Mouse (Mus musculus) lung, adult 2 months (tissue): Measurements from ENCODE around the gene Siah1a. TPM values are rescaled to one million over a fixed set of nuclear protein-coding genes. Genes with fewer than 3 reads are reported as not detected.

Source experiments
- DNase-seq: peaks from one replicate; pipeline ENCODE4 v3.0.0; 2022
- H3K4me1 ChIP-seq: fragments of 200-500 bp; 2 replicates; pipeline ENCODE4 v1.6.1; 2011; ENCODE audit warnings: low read length; ENCODE audit not compliant: control insufficient read depth, insufficient read depth
- H3K4me3 ChIP-seq: fragments of 200-500 bp; replicated peaks from 2 replicates; pipeline ENCODE3; 2011; ENCODE audit warnings: low read depth, mild to moderate bottlenecking, control low read depth, low read length; ENCODE audit errors: extremely low read depth
- CTCF ChIP-seq: fragments of 200-500 bp; IDR thresholded peaks from 2 replicates; pipeline ENCODE4 v1.5.1; 2011; ENCODE audit warnings: mild to moderate bottlenecking, low read length, control low read depth; ENCODE audit not compliant: insufficient read depth
- POLR2A ChIP-seq: fragments of 200-500 bp; IDR thresholded peaks from 2 replicates; pipeline ENCODE4 v1.6.1; 2011; ENCODE audit warnings: low read depth, mild to moderate bottlenecking, control low read depth, low read length, borderline replicate concordance; ENCODE audit errors: extremely low read depth
- WGBS: fragments of 180-500 bp; shearing (Covaris S2); methylation state at CpG from one replicate; pipeline ENCODE4 v1.1.7; 2018; 5-methylcytosine and 5-hydroxymethylcytosine counted together
- polyA plus RNA-seq: library from polyadenylated mRNA; depleted of rRNA; stranded (reverse); fragments of >200 nt; gene quantifications from 2 replicates; pipeline ENCODE4 v1.2.3, GENCODE M21; 2012

Siah1a gene
- polyA plus RNA-seq, 1 experiment: 27.5 TPM

DNA sequence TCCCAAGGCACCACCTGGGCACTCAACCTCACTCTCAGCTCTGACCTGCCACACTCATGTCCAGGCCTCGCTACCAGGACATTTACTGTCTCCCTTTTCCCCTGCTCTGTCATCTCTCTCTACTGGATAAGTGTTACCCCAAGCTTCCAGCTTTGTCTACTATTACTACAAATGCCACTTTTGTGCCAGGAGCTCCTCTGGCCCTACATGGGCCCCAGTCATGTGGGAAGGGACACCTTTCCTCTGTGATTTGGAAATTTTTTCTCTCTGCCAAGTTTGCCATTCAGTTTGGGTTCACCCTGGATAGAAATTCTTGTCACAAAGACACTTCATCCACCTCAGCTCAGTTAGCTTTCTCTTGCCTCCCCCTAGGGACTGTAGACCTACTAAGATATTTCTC is 14.9 kb downstream of the Siah1a start:
- Histone ChIP-seq H3K4me1 (peaks cover 37% of the 10 kb centered on the region), H3K4me3 (no peak overlapping the region)
- DNase-seq: no peak
- 57% methylated on average over 1 of the region's 1 CpGs for WGBS
- TF ChIP-seq CTCF (no peak), POLR2A (no peak)

DNA sequence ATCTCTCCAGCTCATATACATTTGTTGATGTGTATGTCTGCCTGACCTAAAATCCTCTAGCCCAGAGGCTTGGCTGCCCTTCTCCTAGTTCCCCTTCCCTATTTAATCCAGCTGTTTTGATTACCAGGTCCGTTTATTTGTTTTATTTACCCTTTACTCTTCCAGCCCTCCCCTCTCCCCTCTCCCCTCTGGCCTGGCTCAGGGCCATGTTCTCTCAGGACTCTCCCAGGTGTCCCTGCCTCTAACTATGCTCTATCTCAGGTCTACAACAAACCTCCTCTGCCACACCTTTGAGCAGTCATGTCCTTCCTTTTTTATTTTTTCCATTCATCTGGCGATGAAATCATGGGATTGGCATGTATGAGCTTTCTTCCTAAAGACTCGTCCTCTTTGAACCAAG is 15.4 kb downstream of the Siah1a start:
- WGBS: 30% methylated on average over 3 of the region's 3 CpGs
- no peak for TF ChIP-seq CTCF
- TF ChIP-seq POLR2A: no peak
- Histone ChIP-seq H3K4me3 (no peak overlapping the region), H3K4me1 (peaks cover 32% of the 10 kb centered on the region)
- no peak for DNase-seq

DNA sequence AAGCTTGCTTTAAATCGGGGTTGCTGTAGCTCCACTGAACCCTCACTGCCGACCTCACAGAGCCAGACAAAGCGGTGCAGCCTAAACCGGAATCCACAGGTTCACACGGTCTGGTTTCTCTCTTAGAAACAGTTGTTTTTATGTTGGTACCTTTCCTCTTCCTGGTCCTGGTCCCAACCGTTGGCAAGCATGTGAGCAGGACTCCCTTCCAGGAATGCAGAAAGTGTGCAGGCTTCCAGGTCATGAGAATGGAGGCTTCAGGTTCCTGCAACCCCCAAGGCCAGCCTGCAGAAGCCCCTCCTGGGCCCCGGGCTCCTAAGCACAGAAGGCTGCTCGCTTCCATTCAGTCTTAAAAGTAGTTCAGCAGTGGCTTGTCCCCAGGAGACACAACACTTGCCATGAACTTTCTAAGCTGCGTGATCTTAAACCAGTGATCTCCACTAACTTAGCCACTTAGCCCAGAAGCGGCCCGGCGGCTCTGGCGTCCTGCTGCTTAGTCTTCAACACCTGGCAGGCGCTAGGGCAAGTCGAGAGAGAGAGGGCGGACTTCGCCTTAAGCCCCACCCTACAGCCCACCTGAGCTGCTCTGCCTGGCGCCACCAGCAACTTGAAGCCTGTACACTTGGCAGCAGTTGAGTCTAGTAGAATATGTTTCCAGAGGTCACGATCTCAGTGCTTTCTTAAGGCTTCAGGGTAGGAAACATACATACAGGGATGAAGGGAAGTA is 17.3 kb downstream of the Siah1a start:
- Histone ChIP-seq H3K4me3 (no peak overlapping the region), H3K4me1 (peaks cover 24% of the 10 kb centered on the region)
- DNase-seq: no peak
- TF ChIP-seq CTCF: no peak
- no peak for TF ChIP-seq POLR2A
- 50% methylated on average over 19 of the region's 19 CpGs for WGBS

DNA sequence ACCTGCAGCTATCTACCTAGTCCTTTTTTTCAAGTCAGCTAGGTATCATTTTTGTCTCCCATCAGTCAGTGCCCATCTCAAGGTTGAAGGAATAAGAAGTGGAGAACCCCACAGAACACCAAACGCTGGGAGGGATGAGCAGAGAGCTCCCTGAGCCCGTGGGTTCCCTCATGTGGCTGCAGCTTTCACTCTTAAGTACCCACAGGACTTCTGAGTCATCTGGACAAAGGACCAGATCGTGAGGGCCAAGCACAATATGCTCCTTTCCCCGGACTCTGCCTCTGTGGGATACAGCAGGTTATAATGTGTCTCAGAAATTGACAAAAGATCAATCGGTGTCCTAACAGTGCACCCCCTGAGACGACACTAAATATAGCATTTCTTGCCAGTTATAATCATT is 18.8 kb downstream of the Siah1a start:
- 41% methylated on average over 6 of the region's 6 CpGs for WGBS

DNA sequence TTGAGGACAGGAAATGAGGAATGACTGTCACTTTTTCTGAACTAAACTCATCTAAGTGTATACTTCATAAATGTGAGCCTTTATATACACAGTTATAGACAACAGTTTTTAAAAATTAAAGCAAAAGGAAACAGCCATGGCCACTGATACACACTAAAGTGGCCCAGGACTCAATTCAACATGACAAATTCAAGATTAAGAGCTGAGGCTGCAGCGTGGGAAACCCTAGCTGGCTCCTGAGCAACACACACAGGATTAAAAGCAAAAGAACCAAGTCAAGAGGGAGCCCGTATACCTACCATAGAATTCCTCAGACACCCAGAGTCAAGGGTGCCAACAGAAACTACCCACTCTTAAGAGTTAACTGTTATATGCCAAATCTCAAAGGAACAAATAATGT is 24.2 kb downstream of the Siah1a start:
- Histone ChIP-seq H3K4me3 (no peak overlapping the region), H3K4me1 (peaks cover 3% of the 10 kb centered on the region; the same call in 1 of the 2 replicates)
- TF ChIP-seq CTCF (no peak), POLR2A (no peak)
- no peak for DNase-seq
- WGBS: 66% methylated on average over 2 of the region's 2 CpGs

More for the DNA sequence above, 18.8 kb downstream of the Siah1a start:
- H3K4me3 ChIP-seq: no peak overlapping the region
- TF ChIP-seq POLR2A (no peak), CTCF (no peak)
- peaks cover 24% of the 10 kb centered on the region for H3K4me1 ChIP-seq
- no peak for DNase-seq

DNA sequence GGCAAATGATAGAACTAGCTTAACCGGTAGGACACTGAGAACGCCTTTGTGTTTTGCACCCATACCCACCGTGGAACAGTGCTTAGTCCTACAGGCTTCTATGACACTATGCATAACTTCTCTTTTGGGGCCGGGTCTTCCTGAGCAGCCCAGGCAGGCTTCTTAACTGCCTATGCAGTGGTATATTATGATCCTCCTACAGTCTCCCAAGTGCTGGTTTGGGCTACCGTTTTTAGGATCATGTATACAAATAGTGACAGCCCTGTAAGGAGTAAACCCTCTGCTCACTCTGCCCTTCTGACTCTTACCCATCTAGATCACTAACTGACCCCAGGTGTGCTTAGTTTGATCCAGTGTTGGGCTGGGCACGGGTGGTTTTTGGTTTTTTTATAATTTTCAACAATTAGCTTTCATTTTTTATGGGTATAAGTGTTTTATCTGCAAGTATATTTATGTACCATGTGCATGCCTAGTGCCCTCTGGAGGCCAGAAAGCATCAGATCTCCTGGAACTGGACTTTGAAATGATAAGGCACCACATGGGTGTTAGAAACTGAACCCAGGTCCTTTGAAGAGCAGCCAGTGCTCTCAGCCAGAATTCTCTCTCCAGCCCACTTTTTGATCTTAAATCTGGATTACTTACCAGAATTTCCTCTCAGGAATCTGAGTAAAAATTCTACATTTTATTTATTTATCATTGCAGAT is 24.8 kb downstream of the Siah1a start:
- 87% methylated on average over 6 of the region's 6 CpGs for WGBS
- 0 out of 2 replicates have a peak, but pooled peaks have one; percentile 9 for TF ChIP-seq CTCF
- TF ChIP-seq POLR2A: no peak
- Histone ChIP-seq H3K4me3 (no peak overlapping the region), H3K4me1 (peaks cover 3% of the 10 kb centered on the region; the same call in 1 of the 2 replicates)
- DNase-seq: no peak

DNA sequence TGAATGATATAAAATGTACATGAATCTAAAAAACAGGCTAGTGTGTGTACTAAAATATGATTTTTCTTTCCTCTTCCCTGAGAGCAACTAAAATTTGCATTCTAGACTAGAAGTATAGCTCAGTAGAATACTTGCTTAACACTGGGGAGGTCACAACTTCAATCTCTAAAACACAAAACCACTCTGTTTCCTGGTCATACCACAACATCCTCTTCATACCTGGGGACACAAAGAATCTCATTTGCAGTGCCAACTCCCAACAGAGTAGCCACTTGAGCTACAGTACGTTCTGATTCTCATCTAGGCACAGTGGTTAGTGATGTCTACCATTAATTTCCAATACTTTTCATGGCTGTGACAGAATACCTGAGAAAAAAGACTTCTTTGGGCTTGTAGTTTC is 26.4 kb downstream of the Siah1a start:
- TF ChIP-seq POLR2A (no peak), CTCF (no peak)
- WGBS: 60% methylated on average over 1 of the region's 1 CpGs
- Histone ChIP-seq H3K4me3 (no peak overlapping the region), H3K4me1 (peaks cover 3% of the 10 kb centered on the region; the same call in 1 of the 2 replicates)
- DNase-seq: no peak

DNA sequence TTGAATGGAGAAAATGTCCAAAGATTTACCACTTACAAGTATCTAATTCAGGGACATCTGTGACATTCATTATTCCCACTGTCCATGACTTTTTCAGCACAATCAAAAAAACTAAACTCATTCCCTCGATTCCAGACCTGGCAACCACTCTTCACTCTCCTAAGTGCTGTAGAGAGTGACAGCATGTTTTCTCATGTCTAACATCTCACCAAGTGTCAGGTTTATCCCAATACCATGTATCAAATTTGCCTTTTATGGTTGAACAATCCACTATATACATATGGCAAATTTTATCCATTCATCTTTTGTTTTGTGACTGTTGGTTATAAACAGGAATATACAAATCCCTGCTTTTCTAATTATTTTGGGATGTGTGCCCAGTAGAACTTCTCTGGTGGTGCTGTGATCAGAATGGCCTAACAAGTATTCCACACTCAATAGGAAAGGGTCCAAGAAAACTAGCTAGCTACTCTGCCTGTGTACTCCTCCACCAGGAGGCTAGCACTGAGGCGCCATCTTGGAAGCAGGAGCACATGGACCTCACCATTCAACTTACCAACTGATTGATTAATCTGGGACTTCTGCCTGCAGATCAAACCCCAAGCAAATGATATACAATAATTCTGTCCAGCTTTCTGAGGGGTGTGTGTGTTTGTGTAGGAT is 27.3 kb downstream of the Siah1a start:
- no peak for DNase-seq
- H3K4me1 ChIP-seq: peaks cover 3% of the 10 kb centered on the region; the same call in 1 of the 2 replicates
- WGBS: 62% methylated on average over 2 of the region's 2 CpGs
- TF ChIP-seq CTCF: no peak
- TF ChIP-seq POLR2A: no peak
- no peak overlapping the region for H3K4me3 ChIP-seq

DNA sequence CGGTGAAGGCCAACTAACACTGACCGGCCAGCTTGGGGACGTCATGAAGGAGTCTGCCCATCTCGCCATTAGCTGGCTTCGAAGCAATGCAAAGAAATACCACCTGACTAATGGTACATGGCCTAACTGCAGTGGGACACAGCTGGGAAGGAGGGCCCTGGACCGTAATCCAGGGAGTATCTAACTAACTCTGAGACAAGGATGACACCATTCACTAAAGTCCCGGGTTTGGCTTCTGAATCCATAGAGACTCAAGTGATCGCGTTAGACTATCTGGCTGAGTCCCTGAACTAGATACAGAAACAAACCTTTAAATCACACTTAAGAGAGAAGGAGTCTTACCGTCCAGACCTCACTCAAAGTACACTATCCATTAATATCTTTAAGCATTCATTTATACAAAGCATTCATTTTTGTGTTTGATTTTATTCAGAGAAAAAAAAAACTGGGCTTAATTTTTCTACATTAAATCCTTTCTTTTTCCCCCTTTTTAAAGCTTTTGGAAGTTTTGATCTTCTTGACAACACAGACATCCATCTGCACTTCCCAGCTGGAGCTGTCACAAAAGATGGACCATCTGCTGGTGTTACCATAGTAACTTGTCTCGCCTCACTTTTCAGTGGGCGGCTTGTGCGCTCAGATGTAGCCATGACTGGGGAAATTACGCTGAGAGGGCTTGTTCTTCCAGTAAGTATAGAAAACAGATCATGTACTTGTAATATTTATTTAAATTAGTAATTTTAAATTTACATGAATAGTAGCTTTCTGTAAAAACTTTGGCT is 32.1 kb downstream of the Siah1a start:
- TF ChIP-seq CTCF (no peak), POLR2A (no peak)
- H3K4me1 ChIP-seq: no peaks in the 10 kb centered on the region
- H3K4me3 ChIP-seq: no peak overlapping the region
- DNase-seq: no peak
- WGBS: 73% methylated on average over 14 of the region's 14 CpGs
